Mouse (Mus musculus): ENCODE results near the gene Msantd2. TPM values are rescaled to one million over a fixed set of nuclear protein-coding genes. Genes with fewer than 3 reads are reported as not detected.
A peak's percentile ranks its signal among the peaks of the same experiment; 100 is the strongest.

The Msantd2 gene
- total RNA-seq, 2 experiments from 2014 or later = 21.6 to 36.3 TPM

GRCm38 (mm10) chr9:37496325-37496724 lies 7.2 kb downstream of the Msantd2 start:
- no peak for ATAC-seq (replicated peaks; ENCODE audit: low FRiP score, low TSS enrichment, poor library complexity, severe bottlenecking)

- no peak for ATAC-seq (replicated peaks; ENCODE audit: low FRiP score, low TSS enrichment, poor library complexity, severe bottlenecking)
These were observed 11.1 kb downstream of the Msantd2 start for GRCm38 (mm10) chr9:37500201-37500600.

- no peak for ATAC-seq (replicated peaks; ENCODE audit: low FRiP score, low TSS enrichment, poor library complexity, severe bottlenecking)
These were observed 12.1 kb downstream of the Msantd2 start for GRCm38 (mm10) chr9:37501170-37501569.

- ATAC-seq (replicated peaks; ENCODE audit: low FRiP score, low TSS enrichment, poor library complexity, severe bottlenecking) = no peak
These were observed 15.2 kb downstream of the Msantd2 start for GRCm38 (mm10) chr9:37504348-37504747.

GRCm38 (mm10) chr9:37506023-37506422 lies 16.9 kb downstream of the Msantd2 start:
- no peak for ATAC-seq (replicated peaks; ENCODE audit: low FRiP score, low TSS enrichment, poor library complexity, severe bottlenecking)

GRCm38 (mm10) chr9:37512097-37512496 lies 23.0 kb downstream of the Msantd2 start:
- ATAC-seq (replicated peaks; ENCODE audit: low FRiP score, low TSS enrichment, poor library complexity, severe bottlenecking) = peak; percentile 79

- no peak for ATAC-seq (replicated peaks; ENCODE audit: low FRiP score, low TSS enrichment, poor library complexity, severe bottlenecking)
These were observed 25.3 kb downstream of the Msantd2 start for GRCm38 (mm10) chr9:37514456-37514855.

GRCm38 (mm10) chr9:37517467-37517866 lies 28.3 kb downstream of the Msantd2 start:
- peak; percentile 95 for ATAC-seq (replicated peaks; ENCODE audit: low FRiP score, low TSS enrichment, poor library complexity, severe bottlenecking)

- ATAC-seq (replicated peaks; ENCODE audit: low FRiP score, low TSS enrichment, poor library complexity, severe bottlenecking) = no peak
These were observed 29.9 kb downstream of the Msantd2 start for GRCm38 (mm10) chr9:37518991-37519390.

- ATAC-seq (replicated peaks; ENCODE audit: low FRiP score, low TSS enrichment, poor library complexity, severe bottlenecking) = no peak
These were observed 30.9 kb downstream of the Msantd2 start for GRCm38 (mm10) chr9:37519995-37520394.

GRCm38 (mm10) chr9:37525461-37525860 lies 36.3 kb downstream of the Msantd2 start:
- no peak for ATAC-seq (replicated peaks; ENCODE audit: low FRiP score, low TSS enrichment, poor library complexity, severe bottlenecking)

- ATAC-seq (replicated peaks; ENCODE audit: low FRiP score, low TSS enrichment, poor library complexity, severe bottlenecking) = no peak; the same call in 1 of the 2 replicates
These were observed 37.6 kb downstream of the Msantd2 start for GRCm38 (mm10) chr9:37526443-37527395.

GRCm38 (mm10) chr9:37527396-37528224 lies 38.5 kb downstream of the Msantd2 start, which contains the start of gene Esam:
Gene Esam, plus strand, starts transcription at chr9:37528078.
- ATAC-seq (replicated peaks; ENCODE audit: low FRiP score, low TSS enrichment, poor library complexity, severe bottlenecking) = no peak

GRCm38 (mm10) chr9:37528225-37528970 lies 39.3 kb downstream of the Msantd2 start:
- ATAC-seq (replicated peaks; ENCODE audit: low FRiP score, low TSS enrichment, poor library complexity, severe bottlenecking) = no peak

- peak; percentile 62 for ATAC-seq (replicated peaks; ENCODE audit: low FRiP score, low TSS enrichment, poor library complexity, severe bottlenecking)
These were observed 41.1 kb downstream of the Msantd2 start for GRCm38 (mm10) chr9:37530031-37530887.

GRCm38 (mm10) chr9:37530888-37531705 lies 42.0 kb downstream of the Msantd2 start:
- ATAC-seq (replicated peaks; ENCODE audit: low FRiP score, low TSS enrichment, poor library complexity, severe bottlenecking) = peak; percentile 53

- ATAC-seq (replicated peaks; ENCODE audit: low FRiP score, low TSS enrichment, poor library complexity, severe bottlenecking) = no peak
These were observed 47.7 kb downstream of the Msantd2 start for GRCm38 (mm10) chr9:37536851-37537250.
